Mouse (Mus musculus) limb, embryonic 12.5 days (tissue): Measurements from ENCODE around the gene Nrn1l. TPM values are rescaled to one million over a fixed set of nuclear protein-coding genes. Genes with fewer than 3 reads are reported as not detected.

Source experiments
- ATAC-seq: fragments of 200-750 bp; cut with Nextera tagmentation; 2 replicates; pipeline ENCODE4 v1.8.0; 2017; ENCODE audit warnings: low read depth, moderate TSS enrichment; ENCODE audit not compliant: insufficient number of reproducible peaks, insufficient read depth, low FRiP score, low TSS enrichment
- H3K27ac ChIP-seq: fragments of 300-500 bp; sonication (generic); 2 replicates; pipeline ENCODE4 v1.5.1; 2016; ENCODE audit warnings: mild to moderate bottlenecking, moderate library complexity
- H3K27me3 ChIP-seq: fragments of 300-500 bp; sonication (generic); 2 replicates; pipeline ENCODE4 v1.6.1; 2016; ENCODE audit warnings: mild to moderate bottlenecking, moderate library complexity
- H3K36me3 ChIP-seq: fragments of 300-500 bp; sonication (generic); 2 replicates; pipeline ENCODE4 v1.6.1; 2016; ENCODE audit warnings: mild to moderate bottlenecking, moderate library complexity
- H3K4me1 ChIP-seq: fragments of 300-500 bp; sonication (generic); replicated peaks from 2 replicates; pipeline ENCODE4 v1.6.1; 2016
- H3K4me2 ChIP-seq: fragments of 300-500 bp; sonication (generic); 2 replicates; pipeline ENCODE4 v1.6.1; 2016; ENCODE audit warnings: mild to moderate bottlenecking, moderate library complexity
- H3K4me3 ChIP-seq: fragments of 300-500 bp; sonication (generic); replicated peaks from 2 replicates; pipeline ENCODE4 v1.5.1; 2016; ENCODE audit warnings: mild to moderate bottlenecking
- H3K9ac ChIP-seq: fragments of 300-500 bp; sonication (generic); replicated peaks from 2 replicates; pipeline ENCODE4 v1.6.1; 2016; ENCODE audit warnings: mild to moderate bottlenecking, moderate library complexity
- H3K9me3 ChIP-seq: fragments of 300-500 bp; sonication (generic); 2 replicates; pipeline ENCODE4 v1.6.1; 2016; ENCODE audit warnings: mild to moderate bottlenecking, moderate library complexity
- WGBS: fragments of 180-500 bp; shearing (Covaris S2); methylation state at CpG from one replicate; pipeline ENCODE4 v1.1.7; 2016; 5-methylcytosine and 5-hydroxymethylcytosine counted together
- polyA plus RNA-seq: library from polyadenylated mRNA; unstranded; fragments of >200 nt; fragmentation: Nextera tagmentation; extraction: Ambion mirVana; gene quantifications from 2 replicates; pipeline ENCODE4 v1.2.1, GENCODE M21; 2016

Nrn1l gene
- polyA plus RNA-seq, 1 experiment from 2014 or later = 0.38 TPM

DNA sequence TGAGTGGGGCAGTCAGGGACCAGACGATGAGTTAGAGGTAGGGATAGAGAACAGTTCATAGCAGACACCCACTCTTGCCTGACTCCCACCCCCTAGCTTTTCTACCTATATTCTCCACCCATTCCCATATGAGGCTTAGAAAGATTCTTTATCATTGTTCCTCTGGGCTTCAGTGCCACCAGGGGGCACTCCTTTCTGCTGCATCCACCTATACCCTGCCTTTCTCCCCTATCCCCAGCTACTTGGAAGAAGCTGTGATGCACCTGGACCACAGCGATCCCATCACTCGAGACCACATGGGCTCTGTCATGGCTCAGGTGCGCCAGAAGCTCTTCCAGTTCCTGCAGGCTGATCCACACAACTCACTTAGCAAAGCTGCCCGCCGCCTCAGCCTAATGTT, 935 bp upstream of the Nrn1l start:
- 83% methylated on average over 6 of the region's 6 CpGs for WGBS
- no peak overlapping the region for H3K27ac ChIP-seq
- no peaks in the 10 kb centered on the region for H3K27me3 ChIP-seq
- peaks cover 75% of the 10 kb centered on the region for H3K36me3 ChIP-seq
- H3K4me2 ChIP-seq = no peak overlapping the region
- no peak for ATAC-seq
- no peak overlapping the region for H3K9ac ChIP-seq
- H3K4me3 ChIP-seq = no peak overlapping the region
- H3K4me1 ChIP-seq = peaks cover 7% of the 10 kb centered on the region
- no peaks in the 10 kb centered on the region for H3K9me3 ChIP-seq

DNA sequence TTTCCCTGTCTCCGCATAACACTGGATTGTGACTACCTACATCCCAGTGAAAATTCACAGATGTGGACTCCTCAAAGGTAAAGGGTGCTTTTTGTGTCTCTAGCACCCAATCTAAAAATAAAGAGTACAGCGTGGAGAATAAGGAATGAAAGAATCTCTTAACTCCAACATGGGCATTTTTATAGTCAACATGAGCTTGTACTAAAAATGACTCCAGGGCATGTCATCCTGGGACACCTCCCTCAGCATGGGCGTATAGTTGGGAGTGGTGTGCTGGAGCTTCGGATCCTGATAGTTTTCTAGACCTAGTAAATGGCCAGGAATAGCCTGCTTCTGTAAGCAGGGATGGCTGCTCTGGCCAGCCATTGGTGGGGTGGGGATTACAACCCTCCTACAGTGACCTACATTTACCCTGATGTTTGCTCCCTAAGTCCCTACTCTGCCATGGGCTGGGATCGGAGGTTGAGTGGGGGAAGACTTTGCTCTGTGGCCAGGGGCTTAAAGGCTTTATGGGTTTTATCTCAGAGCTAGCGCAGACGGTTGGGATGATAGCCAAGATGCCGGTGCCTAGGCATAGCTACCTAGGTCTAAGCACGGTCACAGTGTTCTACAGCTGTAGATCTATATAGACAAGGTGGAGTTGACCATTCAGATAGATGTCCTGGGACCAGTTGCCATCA, 4.6 kb downstream of the Nrn1l start:
- no peaks in the 10 kb centered on the region for H3K27me3 ChIP-seq
- no peak overlapping the region for H3K4me2 ChIP-seq
- peaks cover 20% of the 10 kb centered on the region for H3K36me3 ChIP-seq
- 79% methylated on average over 9 of the region's 9 CpGs for WGBS
- peaks cover 15% of the 10 kb centered on the region for H3K4me1 ChIP-seq
- H3K9ac ChIP-seq = no peak overlapping the region
- no peaks in the 10 kb centered on the region for H3K9me3 ChIP-seq
- no peak overlapping the region for H3K4me3 ChIP-seq
- no peak overlapping the region for H3K27ac ChIP-seq
- no peak for ATAC-seq

DNA sequence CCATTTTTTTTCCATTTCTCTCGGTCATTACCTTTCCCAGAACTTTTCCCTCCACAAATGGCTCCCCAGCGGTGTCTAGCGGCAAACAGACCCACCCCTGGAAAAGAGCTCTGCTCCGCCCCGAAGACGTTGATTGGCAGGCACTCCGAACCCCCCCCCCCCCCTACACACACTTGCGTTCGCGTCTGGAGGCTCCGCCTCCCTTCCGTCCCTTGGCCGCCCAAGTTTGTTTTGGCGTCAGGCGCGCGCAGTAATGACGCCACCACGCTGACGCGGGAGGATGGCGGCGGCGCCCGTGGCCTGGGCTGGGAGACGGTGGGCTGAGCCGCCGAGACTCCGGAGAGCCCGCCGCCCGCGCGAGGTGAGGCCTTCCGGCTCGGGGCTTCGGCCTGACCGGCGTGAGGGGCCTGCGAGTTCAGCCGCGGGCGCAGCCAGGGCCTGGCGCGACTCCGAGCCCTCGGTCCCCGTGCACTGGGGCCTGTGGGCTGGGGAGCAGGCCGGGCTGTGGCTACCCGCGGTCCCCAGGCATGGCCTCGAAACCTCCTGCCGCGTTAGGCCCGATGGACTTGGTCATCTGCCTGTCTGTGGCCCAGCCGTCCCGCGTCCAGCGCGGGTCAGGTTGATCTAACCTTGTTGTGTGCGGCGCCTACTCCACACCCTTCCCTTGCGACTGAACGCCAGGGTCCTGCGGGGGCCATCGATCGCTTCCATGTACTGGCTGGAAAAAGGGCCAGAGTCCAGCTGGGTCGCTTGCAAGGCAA, 7.0 kb downstream of the Nrn1l start, which contains the start of gene Pskh1:
Gene Pskh1, plus strand, starts transcription at position 262 of the 761 bp plus-strand sequence.
- ATAC-seq = peak; percentile 88
- under 1% methylated on average over 68 of the region's 68 CpGs for WGBS

DNA sequence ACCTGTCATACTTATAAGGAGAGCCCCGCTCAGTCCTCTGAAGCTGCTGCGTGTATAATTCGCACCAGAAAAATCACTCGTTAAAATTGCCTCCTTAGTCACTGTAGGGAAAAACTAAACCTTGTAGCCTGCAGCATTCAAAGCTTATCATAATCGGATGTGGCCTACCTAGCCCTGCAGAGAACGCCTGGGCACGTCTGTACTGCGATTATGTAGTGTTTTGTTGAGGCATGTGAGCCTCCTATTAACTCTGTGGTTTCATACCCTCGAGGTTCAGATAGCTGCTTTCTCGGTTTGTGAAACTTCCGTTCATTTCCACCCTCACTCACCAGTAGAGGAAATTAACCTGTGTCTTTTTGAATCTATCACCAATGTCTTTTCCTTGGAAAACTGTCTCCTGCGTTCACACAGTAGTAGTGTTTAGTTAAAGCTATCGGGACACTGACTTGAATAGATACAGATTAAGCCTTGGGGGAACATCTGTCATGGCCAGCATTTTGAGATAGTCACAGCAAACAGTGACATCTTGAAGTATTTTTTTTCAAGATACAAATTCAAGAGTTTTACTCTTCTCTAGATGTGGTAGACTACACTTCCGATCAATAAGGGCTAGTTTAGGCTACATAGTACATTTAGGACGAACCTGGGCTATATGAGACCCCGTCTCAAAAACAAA, 7.7 kb downstream of the Nrn1l start:
- WGBS = 37% methylated on average over 16 of the region's 16 CpGs
- H3K4me3 ChIP-seq = peak overlapping the region; percentile 87
- H3K27me3 ChIP-seq = no peaks in the 10 kb centered on the region
- ATAC-seq = no peak
- peak overlapping the region; percentile 72 for H3K4me2 ChIP-seq
- peak overlapping the region; percentile 97 for H3K9ac ChIP-seq
- H3K9me3 ChIP-seq = no peaks in the 10 kb centered on the region
- peak overlapping the region; percentile 90 for H3K27ac ChIP-seq
- H3K36me3 ChIP-seq = peaks cover 7% of the 10 kb centered on the region
- H3K4me1 ChIP-seq = peaks cover 8% of the 10 kb centered on the region

More for the DNA sequence above, 7.0 kb downstream of the Nrn1l start, which contains the start of gene Pskh1:
- H3K27me3 ChIP-seq = no peaks in the 10 kb centered on the region
- H3K27ac ChIP-seq = peak within 1 kb of the TSS; percentile 90
- H3K36me3 ChIP-seq = peaks cover 3% of the 10 kb centered on the region; the same call in 1 of the 2 replicates
- H3K4me1 ChIP-seq = peaks cover 8% of the 10 kb centered on the region
- peak within 1 kb of the TSS; percentile 97 for H3K9ac ChIP-seq
- peak within 1 kb of the TSS; percentile 87 for H3K4me3 ChIP-seq
- H3K4me2 ChIP-seq = peak within 1 kb of the TSS; percentile 72
- no peaks in the 10 kb centered on the region for H3K9me3 ChIP-seq

DNA sequence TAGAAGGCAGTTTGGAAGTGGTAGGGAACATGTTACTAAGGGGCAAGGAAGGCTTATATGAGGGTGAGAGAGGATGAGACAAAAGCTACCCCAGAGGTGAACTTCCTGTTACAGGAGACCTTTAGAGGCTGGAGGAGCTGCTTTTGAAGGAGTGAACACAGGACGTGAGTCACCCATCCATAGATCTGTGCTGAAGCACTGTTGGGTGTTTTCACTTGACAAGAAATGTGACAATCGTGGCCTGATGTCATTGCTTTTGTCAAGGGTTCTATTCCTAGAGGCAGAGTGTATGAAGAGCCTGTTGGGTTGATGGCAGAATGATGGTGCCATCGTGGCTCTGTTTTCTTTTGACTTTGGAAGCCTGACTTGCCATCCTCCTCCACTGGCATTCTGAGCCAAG, 26.0 kb downstream of the Nrn1l start:
- H3K4me3 ChIP-seq = no peak overlapping the region
- no peaks in the 10 kb centered on the region for H3K9me3 ChIP-seq
- H3K36me3 ChIP-seq = peaks cover 53% of the 10 kb centered on the region
- H3K4me2 ChIP-seq = no peak overlapping the region
- 95% methylated on average over 3 of the region's 3 CpGs for WGBS
- no peak overlapping the region for H3K9ac ChIP-seq
- no peak overlapping the region for H3K27ac ChIP-seq
- H3K4me1 ChIP-seq = no peaks in the 10 kb centered on the region
- H3K27me3 ChIP-seq = no peaks in the 10 kb centered on the region
- ATAC-seq = no peak

DNA sequence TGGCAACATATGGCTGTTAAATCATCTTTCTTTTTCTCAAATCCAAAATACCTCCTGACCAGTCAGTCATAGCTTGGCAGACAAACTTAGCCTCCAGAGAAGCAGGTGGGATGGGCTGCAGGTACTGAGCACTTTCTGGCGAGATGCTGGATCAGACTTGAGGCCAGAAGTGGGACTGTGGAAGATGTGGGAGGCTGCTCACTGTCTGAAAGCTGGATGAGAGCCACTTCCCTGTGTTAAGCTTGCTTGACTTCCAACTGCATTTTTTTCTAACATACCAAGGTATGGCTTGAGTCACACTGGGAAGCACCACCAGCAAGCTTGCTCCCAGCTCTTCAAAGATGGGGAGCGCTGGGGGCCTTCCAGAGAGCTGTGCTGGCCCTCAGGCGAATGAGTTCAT, 31.8 kb downstream of the Nrn1l start:
- Histone ChIP-seq H3K36me3 (peaks cover 53% of the 10 kb centered on the region), H3K4me1 (no peaks in the 10 kb centered on the region), H3K9ac (no peak overlapping the region), H3K4me3 (no peak overlapping the region), H3K9me3 (no peaks in the 10 kb centered on the region), H3K4me2 (no peak overlapping the region), H3K27ac (no peak overlapping the region), H3K27me3 (no peaks in the 10 kb centered on the region)
- no peak for ATAC-seq
- 75% methylated on average over 3 of the region's 3 CpGs for WGBS

DNA sequence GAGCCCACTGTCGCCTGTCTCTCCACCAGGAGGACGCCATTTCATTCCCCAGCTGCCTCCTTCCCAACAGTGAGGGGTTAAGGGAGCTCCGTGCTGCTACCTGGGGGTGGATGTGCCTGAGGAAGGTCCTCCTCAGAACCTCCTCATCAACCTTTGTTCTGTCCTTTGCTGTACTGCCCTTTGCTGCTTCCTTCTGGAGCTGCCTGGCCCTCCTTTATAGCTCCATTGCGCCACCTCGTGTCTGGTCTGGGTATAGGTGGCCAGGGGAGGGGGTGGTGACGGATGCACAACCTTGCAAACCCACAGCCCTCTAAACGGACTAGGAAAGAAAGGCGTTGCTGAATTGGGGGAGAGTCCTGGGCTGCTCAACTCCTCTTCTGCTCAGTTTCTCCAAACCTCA, 37.2 kb downstream of the Nrn1l start:
- Histone ChIP-seq H3K4me3 (no peak overlapping the region), H3K27ac (no peak overlapping the region)

DNA sequence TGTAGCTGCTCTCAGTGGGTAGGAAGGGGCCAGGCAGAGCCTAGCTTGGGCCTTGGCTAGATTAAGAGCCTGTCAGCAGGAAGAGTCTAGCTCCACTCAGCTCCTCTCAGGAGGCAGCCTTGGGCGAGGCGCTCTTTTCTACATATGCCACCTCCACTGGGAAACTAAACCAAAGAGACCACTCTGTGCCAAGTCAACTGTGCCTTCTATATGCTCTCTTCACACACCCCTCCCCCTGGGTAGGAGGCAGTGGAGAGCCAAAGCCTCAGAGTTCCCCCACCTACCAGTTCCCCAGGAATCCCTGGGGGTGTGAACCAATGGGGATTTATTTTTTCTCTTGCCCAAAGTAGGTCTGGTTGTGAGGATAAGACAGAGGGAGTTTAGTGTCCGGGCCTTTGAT, 37.9 kb downstream of the Nrn1l start:
- 93% methylated on average over 3 of the region's 3 CpGs for WGBS
- no peak overlapping the region for H3K9ac ChIP-seq
- peaks cover 7% of the 10 kb centered on the region for H3K4me1 ChIP-seq
- H3K27me3 ChIP-seq = no peaks in the 10 kb centered on the region
- H3K4me2 ChIP-seq = no peak overlapping the region
- H3K9me3 ChIP-seq = no peaks in the 10 kb centered on the region
- H3K4me3 ChIP-seq = no peak overlapping the region
- peaks cover 66% of the 10 kb centered on the region for H3K36me3 ChIP-seq
- ATAC-seq = no peak
- H3K27ac ChIP-seq = no peak overlapping the region

More for the DNA sequence above, 37.2 kb downstream of the Nrn1l start:
- 15% methylated on average over 8 of the region's 8 CpGs for WGBS
- H3K27me3 ChIP-seq = no peaks in the 10 kb centered on the region
- no peak for ATAC-seq
- H3K9me3 ChIP-seq = no peaks in the 10 kb centered on the region
- no peak overlapping the region for H3K4me2 ChIP-seq
- no peak overlapping the region; the same call in 1 of the 2 replicates for H3K9ac ChIP-seq
- H3K4me1 ChIP-seq = peaks cover under 1% of the 10 kb centered on the region; the same call in 1 of the 2 replicates
- H3K36me3 ChIP-seq = peaks cover 71% of the 10 kb centered on the region

DNA sequence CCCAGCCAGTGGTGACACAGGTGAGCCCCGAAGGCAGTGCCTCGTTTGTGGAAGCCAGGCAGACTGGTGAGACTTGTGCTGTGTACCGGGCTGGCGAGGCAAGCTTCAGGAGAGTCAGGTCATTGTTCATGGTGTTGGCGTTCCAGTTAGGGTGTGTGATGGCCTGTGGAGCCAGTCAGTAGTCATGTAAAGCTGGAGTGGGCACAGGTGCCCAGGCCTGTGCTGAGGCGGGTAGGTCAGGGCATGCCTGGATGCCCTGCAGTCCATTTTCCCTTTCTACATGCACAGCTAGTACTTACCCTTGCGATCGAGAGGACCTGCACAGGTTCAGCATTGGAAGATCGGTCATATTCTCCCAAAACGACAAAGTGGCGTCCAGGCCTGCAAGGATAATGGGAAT, 39.2 kb downstream of the Nrn1l start:
- Histone ChIP-seq H3K9ac (no peak overlapping the region), H3K27ac (no peak overlapping the region), H3K36me3 (peaks cover 63% of the 10 kb centered on the region), H3K4me2 (no peak overlapping the region), H3K4me1 (peaks cover 11% of the 10 kb centered on the region), H3K27me3 (no peaks in the 10 kb centered on the region), H3K9me3 (no peaks in the 10 kb centered on the region), H3K4me3 (no peak overlapping the region)
- ATAC-seq = no peak
- WGBS = 91% methylated on average over 11 of the region's 11 CpGs

DNA sequence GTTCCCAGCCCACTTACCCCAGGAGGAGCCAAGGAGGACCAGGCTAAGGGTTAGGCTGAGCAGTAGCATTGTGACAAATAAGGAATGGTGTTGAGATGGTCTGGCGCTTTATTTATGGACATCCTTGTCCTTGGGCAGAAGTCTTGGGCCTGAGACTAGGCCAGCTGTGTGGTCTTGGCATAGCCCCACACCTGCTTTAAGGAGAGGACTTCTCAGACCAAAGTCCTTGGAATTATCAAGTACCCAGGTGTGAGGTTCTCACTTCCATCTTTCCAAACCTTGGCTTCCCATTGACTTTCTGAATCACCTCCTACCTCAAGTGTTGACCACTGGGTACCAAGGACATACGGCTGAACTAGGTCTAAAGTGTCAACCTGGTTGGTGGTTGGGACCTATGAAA, 40.4 kb downstream of the Nrn1l start, which contains the start of gene Ctrl:
Gene Ctrl, minus strand, starts transcription at position 101 of the 400 bp plus-strand sequence.
- no peak within 1 kb of the TSS for H3K9ac ChIP-seq
- H3K36me3 ChIP-seq = peaks cover 51% of the 10 kb centered on the region
- H3K27ac ChIP-seq = no peak within 1 kb of the TSS
- no peak for ATAC-seq
- no peaks in the 10 kb centered on the region for H3K27me3 ChIP-seq
- H3K4me2 ChIP-seq = no peak within 1 kb of the TSS
- 96% methylated on average over 2 of the region's 2 CpGs for WGBS
- no peak within 1 kb of the TSS for H3K4me3 ChIP-seq
- H3K9me3 ChIP-seq = no peaks in the 10 kb centered on the region
- H3K4me1 ChIP-seq = peaks cover 19% of the 10 kb centered on the region

DNA sequence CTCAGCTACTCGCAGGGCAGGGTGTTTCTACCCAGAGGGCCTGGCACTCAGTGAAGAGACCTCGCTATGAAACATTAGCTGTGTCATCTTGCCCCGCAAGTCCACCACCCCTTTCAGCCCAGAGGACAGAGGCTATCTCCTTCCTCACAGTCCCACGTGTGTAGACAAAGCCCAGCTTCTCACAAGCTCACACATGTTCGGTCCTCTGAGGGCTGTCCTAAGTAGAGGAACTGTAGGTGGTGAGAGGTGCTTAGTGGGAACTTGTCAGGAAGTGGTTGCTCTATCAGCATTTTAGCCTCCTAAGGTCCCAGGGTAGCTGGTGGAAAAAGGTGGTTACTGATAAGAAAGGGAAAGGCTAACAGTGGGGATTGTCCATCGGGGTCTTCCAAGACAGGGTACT, 41.7 kb downstream of the Nrn1l start:
- no peak overlapping the region for H3K4me3 ChIP-seq
- H3K9me3 ChIP-seq = no peaks in the 10 kb centered on the region
- 83% methylated on average over 6 of the region's 6 CpGs for WGBS
- peaks cover 19% of the 10 kb centered on the region for H3K4me1 ChIP-seq
- H3K9ac ChIP-seq = no peak overlapping the region
- no peak overlapping the region; the same call in 1 of the 2 replicates for H3K4me2 ChIP-seq
- peaks cover 46% of the 10 kb centered on the region for H3K36me3 ChIP-seq
- no peaks in the 10 kb centered on the region for H3K27me3 ChIP-seq
- ATAC-seq = no peak
- H3K27ac ChIP-seq = no peak overlapping the region
